Comparison of ENCODE assay signal across 9 mouse cellular contexts in genomic region chr16:31492921-31493549, GRCm38 (mm10).
DNase-seq lines count a peak whose midpoint lies in the region; ATAC-seq and TF ChIP-seq lines count a peak whose summit lies in the region.
"Had no signal": no experiment of that assay in that cellular context is flagged by ENCODE, and none has a peak within 500 bp of the region (broad histone marks: within the 10 kb centered on the region; RNA-seq: fewer than 3 reads in every experiment).

No protein-coding gene starts in this region.

- peaks cover 21% of the 10 kb centered on the region for H3K27me3 ChIP-seq in E14TG2a.4 (ENCODE audit: insufficient read depth, low read length)
- no peaks in the 10 kb centered on the region for H3K27me3 ChIP-seq in embryonic facial prominence, embryonic 15.5 days
- no peaks in the 10 kb centered on the region for H3K27me3 ChIP-seq in limb, embryonic 11.5 days (ENCODE audit: control insufficient read depth, insufficient read depth, low read length)
- no peaks in the 10 kb centered on the region for H3K27me3 ChIP-seq in stomach, embryonic 15.5 days (replicated peaks)

- no peaks in the 10 kb centered on the region for H3K36me3 ChIP-seq in E14TG2a.4 (ENCODE audit: insufficient read depth, low read length)
- H3K36me3 ChIP-seq in embryonic facial prominence, embryonic 15.5 days: no peaks in the 10 kb centered on the region
- no peaks in the 10 kb centered on the region for H3K36me3 ChIP-seq in limb, embryonic 11.5 days (ENCODE audit: control insufficient read depth, insufficient read depth, low read length)
- no peaks in the 10 kb centered on the region for H3K36me3 ChIP-seq in stomach, embryonic 15.5 days

- TF ChIP-seq CTCF in E14TG2a.4 (conservative IDR thresholded peaks at IDR 0.05; ENCODE audit: low read length): no peak

- H3K9me3 ChIP-seq in E14TG2a.4 (ENCODE audit: low read length): no peaks in the 10 kb centered on the region
- H3K9me3 ChIP-seq in embryonic facial prominence, embryonic 15.5 days (replicated peaks): no peaks in the 10 kb centered on the region
- no peaks in the 10 kb centered on the region for H3K9me3 ChIP-seq in limb, embryonic 11.5 days (ENCODE audit: control insufficient read depth, low read length)
- no peaks in the 10 kb centered on the region for H3K9me3 ChIP-seq in stomach, embryonic 15.5 days

- H3K4me2 ChIP-seq in embryonic facial prominence, embryonic 15.5 days (replicated peaks): 0 out of 2 replicates have a peak overlapping the region, but pooled peaks have one; percentile 6
- no peak overlapping the region for H3K4me2 ChIP-seq in limb, embryonic 11.5 days (ENCODE audit: low read depth, severe bottlenecking)
- H3K4me2 ChIP-seq in stomach, embryonic 15.5 days: peak overlapping the region; percentile 27

- peak; percentile 38 for ATAC-seq in cerebellum, adult (ENCODE audit: insufficient number of reproducible peaks, low FRiP score, low TSS enrichment)
- no peak for ATAC-seq in embryonic facial prominence, embryonic 15.5 days (ENCODE audit: insufficient number of reproducible peaks, low FRiP score, low TSS enrichment, low read depth)
- ATAC-seq in limb, embryonic 11.5 days (ENCODE audit: insufficient number of reproducible peaks, low FRiP score, low TSS enrichment, low read depth): no peak
- peak; percentile 71; the same call in 1 of the 2 replicates for ATAC-seq in stomach, embryonic 15.5 days (ENCODE audit: insufficient read depth, low FRiP score, low read depth)

- H3K4me1 ChIP-seq in E14TG2a.4 (replicated peaks; ENCODE audit: low read depth, low read length): peaks cover 52% of the 10 kb centered on the region
- H3K4me1 ChIP-seq in embryonic facial prominence, embryonic 15.5 days: peaks cover 38% of the 10 kb centered on the region
- H3K4me1 ChIP-seq in limb, embryonic 11.5 days (ENCODE audit: control insufficient read depth, insufficient read depth, low read length): peaks cover 11% of the 10 kb centered on the region
- H3K4me1 ChIP-seq in stomach, embryonic 15.5 days: peaks cover 21% of the 10 kb centered on the region

- no peak overlapping the region for H3K9ac ChIP-seq in embryonic facial prominence, embryonic 15.5 days
- H3K9ac ChIP-seq in limb, embryonic 11.5 days (ENCODE audit: low read length): peak overlapping the region; percentile 32; the same call in 1 of the 2 replicates
- no peak overlapping the region for H3K9ac ChIP-seq in stomach, embryonic 15.5 days

- DNase-seq in cerebellum, postnatal 4 days (ENCODE audit: low spot score in 2 of 2): no peak
- no peak for DNase-seq in limb, embryonic 11.5 days (ENCODE audit: low spot score)
- no peak for DNase-seq in kidney, postnatal 4 days
- no peak for DNase-seq in layer of hippocampus, postnatal 36 days

- peak overlapping the region; percentile 53 for H3K27ac ChIP-seq in embryonic facial prominence, embryonic 15.5 days (replicated peaks)
- H3K27ac ChIP-seq in limb, embryonic 11.5 days (replicated peaks; ENCODE audit: low read depth, low read length): no peak overlapping the region
- peak overlapping the region; percentile 69 for H3K27ac ChIP-seq in stomach, embryonic 15.5 days

- peak overlapping the region; percentile 5; the same call in 1 of the 2 replicates for H3K4me3 ChIP-seq in E14TG2a.4 (replicated peaks; ENCODE audit: low read length)
- H3K4me3 ChIP-seq in embryonic facial prominence, embryonic 15.5 days (replicated peaks): no peak overlapping the region
- no peak overlapping the region for H3K4me3 ChIP-seq in limb, embryonic 11.5 days (ENCODE audit: low read depth, low read length)
- no peak overlapping the region for H3K4me3 ChIP-seq in stomach, embryonic 15.5 days (replicated peaks)
- H3K4me3 ChIP-seq: myocyte had no signal

- 31% methylated on average over 12 of the region's 12 CpGs for WGBS in embryonic facial prominence, embryonic 15.5 days
- WGBS in limb, embryonic 11.5 days: 47% methylated on average over 12 of the region's 12 CpGs
- WGBS in stomach, embryonic 15.5 days: 25% methylated on average over 12 of the region's 12 CpGs

Comparison
In these comparisons a context has a peak if more than half of its experiments do, and no peak if none do; other contexts are left out.
1. ATAC-seq: peak in cerebellum, adult (single experiment) and stomach, embryonic 15.5 days (single experiment); none in embryonic facial prominence, embryonic 15.5 days (single experiment) and limb, embryonic 11.5 days (single experiment).